In the genomic region with DNA sequence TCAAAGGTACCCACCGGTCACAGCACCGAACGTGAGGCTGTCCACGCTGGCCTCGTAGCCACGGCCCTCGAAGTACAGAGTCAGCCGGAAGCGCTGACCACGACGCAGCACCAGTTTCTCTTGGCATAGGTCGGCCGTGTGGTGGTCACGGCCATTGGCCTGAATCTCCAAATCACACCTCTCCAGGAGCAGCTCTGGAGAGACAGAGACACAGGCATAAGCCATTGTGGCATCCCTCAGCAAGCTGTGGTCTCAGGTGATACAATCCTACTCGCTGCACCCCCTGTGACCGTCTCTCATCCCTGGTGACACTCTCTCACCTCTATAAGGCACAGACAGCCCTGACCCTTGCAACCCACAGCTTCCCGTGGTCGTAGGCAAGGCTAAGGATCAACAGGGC, we compare ENCODE assay signal across 13 mouse cellular contexts. TPM values are rescaled to one million over a fixed set of nuclear protein-coding genes. Genes with fewer than 3 reads are reported as not detected.
A peak's percentile ranks its signal among the peaks of the same experiment; 100 is the strongest.
DNase-seq lines count a peak whose midpoint lies in the region; ATAC-seq and TF ChIP-seq lines count a peak whose summit lies in the region.
"Had no signal": no experiment of that assay in that cellular context is flagged by ENCODE, and none has a peak within 500 bp of the region (broad histone marks: within the 10 kb centered on the region; RNA-seq: fewer than 3 reads in every experiment).

No protein-coding gene starts in this region.

- 70% methylated on average over 18 of the region's 18 CpGs for WGBS in kidney, postnatal 0 days
- WGBS in embryonic facial prominence, embryonic 13.5 days, result 78% methylated on average over 18 of the region's 18 CpGs
- WGBS in liver, embryonic 14.5 days (ENCODE audit: insufficient replicate concordance), result 65% methylated on average over 18 of the region's 18 CpGs

- peak overlapping the region; percentile 91 for H3K27ac ChIP-seq in gastrocnemius, adult 2 months
- H3K27ac ChIP-seq in kidney, postnatal 0 days, result no peak overlapping the region
- peak overlapping the region; percentile 7; the same call in 1 of the 2 replicates for H3K27ac ChIP-seq in embryonic facial prominence, embryonic 13.5 days
- peak overlapping the region; percentile 97 for H3K27ac ChIP-seq in liver, embryonic 14.5 days
- H3K27ac ChIP-seq: midbrain, embryonic 12.5 days had no signal

- H3K9me3 ChIP-seq in kidney, postnatal 0 days (replicated peaks; ENCODE audit: low read length), result no peaks in the 10 kb centered on the region
- no peaks in the 10 kb centered on the region for H3K9me3 ChIP-seq in embryonic facial prominence, embryonic 13.5 days
- H3K9me3 ChIP-seq in liver, embryonic 14.5 days (ENCODE audit: control insufficient read depth, low read length), result no peaks in the 10 kb centered on the region
- H3K9me3 ChIP-seq: midbrain, embryonic 12.5 days had no signal

- no peak for ATAC-seq in kidney, postnatal 0 days (replicated peaks; ENCODE audit: low FRiP score, low read depth)
- no peak for ATAC-seq in embryonic facial prominence, embryonic 13.5 days (ENCODE audit: insufficient number of reproducible peaks, insufficient read depth, low FRiP score, low TSS enrichment, low read depth)
- no peak for ATAC-seq in liver, embryonic 14.5 days (ENCODE audit: insufficient read depth)
- no peak for ATAC-seq in erythroid progenitor cell, adult 5-6 weeks (replicated peaks; ENCODE audit: low FRiP score, poor library complexity, severe bottlenecking)
- ATAC-seq: activated CD4-positive, CD25-positive, alpha-beta regulatory T cell, adult 4 months had no signal

- H3K4me1 ChIP-seq in kidney, postnatal 0 days (replicated peaks; ENCODE audit: insufficient read depth, low read length), result peaks cover 26% of the 10 kb centered on the region
- peaks cover 67% of the 10 kb centered on the region for H3K4me1 ChIP-seq in embryonic facial prominence, embryonic 13.5 days
- H3K4me1 ChIP-seq in liver, embryonic 14.5 days (replicated peaks; ENCODE audit: control insufficient read depth in 2 of 2, insufficient read depth in 2 of 2, low read length in 1 of 2), result peaks cover 54 to 58% of the 10 kb centered on the region in 2 experiments

- DNase-seq in gastrocnemius, adult 2 months, result no peak
- no peak for DNase-seq in gastrocnemius, postnatal 10 days
- DNase-seq in kidney, postnatal 0 days (ENCODE audit: low spot score), result no peak
- DNase-seq in kidney, postnatal 36 days, result no peak
- DNase-seq in liver, embryonic 14.5 days (ENCODE audit: low read depth in 3 of 3, low spot score in 3 of 3), result no peak
- no peak for DNase-seq in ovary, postnatal 36 days (ENCODE audit: low spot score)
- DNase-seq: cerebellum, postnatal 25 days; layer of hippocampus, adult 9-11 months; spleen, adult 18-20 months had no signal

- intact Hi-C loops in gastrocnemius, adult 2 months (cut with DNase I), result loop anchor here (5.0 kb wide), 1 partner anchor 81 kb away; no protein-coding TSS in a partner anchor

- no peaks in the 10 kb centered on the region for H3K27me3 ChIP-seq in kidney, postnatal 0 days (ENCODE audit: insufficient read depth, low read length)
- H3K27me3 ChIP-seq in embryonic facial prominence, embryonic 13.5 days, result peaks cover 31% of the 10 kb centered on the region
- no peaks in the 10 kb centered on the region for H3K27me3 ChIP-seq in liver, embryonic 14.5 days (ENCODE audit: control insufficient read depth, insufficient read depth, low read length)

- H3K4me2 ChIP-seq in kidney, postnatal 0 days (ENCODE audit: low read length), result 0 out of 2 replicates have a peak overlapping the region, but pooled peaks have one; percentile 15
- H3K4me2 ChIP-seq in embryonic facial prominence, embryonic 13.5 days, result no peak overlapping the region
- H3K4me2 ChIP-seq in liver, embryonic 14.5 days (ENCODE audit: low read depth), result peak overlapping the region; percentile 94
- H3K4me2 ChIP-seq: midbrain, embryonic 12.5 days had no signal

- TF ChIP-seq CTCF in gastrocnemius, adult 2 months (IDR thresholded peaks at IDR 0.05), result no peak
- TF ChIP-seq CTCF in kidney, postnatal 0 days (IDR thresholded peaks at IDR 0.05; ENCODE audit: low read depth), result no peak
- TF ChIP-seq CTCF in liver, embryonic 14.5 days (IDR thresholded peaks at IDR 0.05; ENCODE audit: low read depth), result no peak

- H3K36me3 ChIP-seq in kidney, postnatal 0 days (ENCODE audit: insufficient read depth, low read length), result 0 out of 2 replicates have a peak, but pooled peaks cover 4% of the 10 kb centered on the region
- H3K36me3 ChIP-seq in embryonic facial prominence, embryonic 13.5 days, result no peaks in the 10 kb centered on the region
- peaks cover 50% of the 10 kb centered on the region for H3K36me3 ChIP-seq in liver, embryonic 14.5 days (replicated peaks; ENCODE audit: control insufficient read depth, insufficient read depth, low read depth)
- H3K36me3 ChIP-seq: midbrain, embryonic 12.5 days had no signal

- H3K4me3 ChIP-seq in gastrocnemius, adult 2 months, result peak overlapping the region; percentile 53
- no peak overlapping the region for H3K4me3 ChIP-seq in kidney, postnatal 0 days (replicated peaks; ENCODE audit: low read depth, low read length)
- no peak overlapping the region for H3K4me3 ChIP-seq in embryonic facial prominence, embryonic 13.5 days
- peak overlapping the region; percentile 47 to 69 for H3K4me3 ChIP-seq in liver, embryonic 14.5 days (ENCODE audit: insufficient read depth in 1 of 2, low read depth in 2 of 2, low read length in 2 of 2)
- H3K4me3 ChIP-seq: midbrain, embryonic 12.5 days had no signal

- no peak for TF ChIP-seq EP300 in liver, embryonic 14.5 days (IDR thresholded peaks at IDR 0.05; ENCODE audit: low read depth)

- H3K9ac ChIP-seq in kidney, postnatal 0 days (ENCODE audit: low read depth, low read length), result 0 out of 2 replicates have a peak overlapping the region, but pooled peaks have one; percentile 18
- H3K9ac ChIP-seq in embryonic facial prominence, embryonic 13.5 days, result no peak overlapping the region
- peak overlapping the region; percentile 85 for H3K9ac ChIP-seq in liver, embryonic 14.5 days (replicated peaks)
- H3K9ac ChIP-seq: midbrain, embryonic 12.5 days had no signal

RNA-seq across cellular contexts. Expression of a gene that starts 3.3 kb away (rescaled TPM):
- total RNA-seq in gastrocnemius, adult 2 months (2021), result 10 to 100 TPM; 44.2 to 55.4 TPM
- 10 to 100 TPM; 55.0 to 69.1 TPM for total RNA-seq in gastrocnemius, postnatal 10 days (2021)
- 26.9 and 31.7 TPM in 2 replicates for polyA plus RNA-seq in kidney, postnatal 0 days (2015; fragmentation: Nextera tagmentation; extraction: Ambion mirVana)
- polyA plus RNA-seq in embryonic facial prominence, embryonic 13.5 days (2015; fragmentation: Nextera tagmentation; extraction: Ambion mirVana), result 10.9 and 16.4 TPM in 2 replicates
- polyA plus RNA-seq in liver, embryonic 14.5 days (2012; rRNA removed), result 41.9 and 44.6 TPM in 2 replicates
- 34.6 and 37.7 TPM in 2 replicates for polyA plus RNA-seq in liver, embryonic 14.5 days (2014; fragmentation: Nextera tagmentation; extraction: Ambion mirVana)
- total RNA-seq in erythroid progenitor cell, adult 5-6 weeks (2015; ENCODE audit: low replicate concordance), result 16.3 and 27.4 TPM in 2 replicates
- 23.0 and 33.9 TPM in 2 replicates for total RNA-seq in erythroid progenitor cell, adult 5-6 weeks (2017; ENCODE audit: low replicate concordance)

Comparison
In these comparisons a context has a peak if more than half of its experiments do, and no peak if none do; other contexts are left out.
1. H3K4me3 ChIP-seq: peak in gastrocnemius, adult 2 months (single experiment) and liver, embryonic 14.5 days (2 of 2); none in kidney, postnatal 0 days (single experiment) and embryonic facial prominence, embryonic 13.5 days (single experiment).